Mouse (Mus musculus) lung, embryonic 15.5 days (tissue): Measurements from ENCODE around the gene Ypel1. TPM values are rescaled to one million over a fixed set of nuclear protein-coding genes. Genes with fewer than 3 reads are reported as not detected.
A peak's percentile ranks its signal among the peaks of the same experiment; 100 is the strongest.

Experiments
- ATAC-seq: fragments of 200-750 bp; cut with Nextera tagmentation; 2 replicates; pipeline ENCODE4 v1.8.0; 2017; ENCODE audit warnings: moderate number of reproducible peaks, borderline replicate concordance; ENCODE audit not compliant: low FRiP score, low TSS enrichment; ENCODE audit errors: extremely low read depth
- H3K27ac ChIP-seq: fragments of 300-500 bp; sonication (generic); 2 replicates; pipeline ENCODE4 v1.5.1; 2015; ENCODE audit warnings: moderate library complexity, mild to moderate bottlenecking, inconsistent platforms
- H3K27me3 ChIP-seq: fragments of 300-500 bp; sonication (generic); 2 replicates; pipeline ENCODE4 v1.6.1; 2015; ENCODE audit warnings: inconsistent platforms
- H3K36me3 ChIP-seq: fragments of 300-500 bp; sonication (generic); 2 replicates; pipeline ENCODE4 v1.6.1; 2015; ENCODE audit warnings: inconsistent platforms
- H3K4me1 ChIP-seq: fragments of 300-500 bp; sonication (generic); 2 replicates; pipeline ENCODE4 v1.6.1; 2015; ENCODE audit warnings: inconsistent platforms
- H3K4me2 ChIP-seq: fragments of 300-500 bp; sonication (generic); 2 replicates; pipeline ENCODE4 v1.6.1; 2015; ENCODE audit warnings: inconsistent platforms, mild to moderate bottlenecking, moderate library complexity
- H3K4me3 ChIP-seq: fragments of 300-500 bp; sonication (generic); 2 replicates; pipeline ENCODE4 v1.5.1; 2015; ENCODE audit warnings: mild to moderate bottlenecking, inconsistent platforms
- H3K9ac ChIP-seq: fragments of 300-500 bp; sonication (generic); 2 replicates; pipeline ENCODE4 v1.6.1; 2015; ENCODE audit warnings: inconsistent platforms
- H3K9me3 ChIP-seq: fragments of 300-500 bp; sonication (generic); 2 replicates; pipeline ENCODE4 v1.6.1; 2016; ENCODE audit warnings: inconsistent platforms
- WGBS: fragments of 180-500 bp; shearing (Covaris S2); methylation state at CpG from one replicate; pipeline ENCODE4 v1.1.7; 2015; 5-methylcytosine and 5-hydroxymethylcytosine counted together
- polyA plus RNA-seq: library from polyadenylated mRNA; unstranded; fragments of >200 nt; fragmentation: Nextera tagmentation; extraction: Ambion mirVana; gene quantifications from 2 replicates; pipeline ENCODE4 v1.2.1, GENCODE M21; 2015

Gene Ypel1
- polyA plus RNA-seq, 1 experiment from 2014 or later, result 26.7 TPM

GRCm38 (mm10) chr16:17088346-17088745 lies 18.9 kb downstream of the Ypel1 start:
- Histone ChIP-seq H3K9me3 (no peaks in the 10 kb centered on the region), H3K27me3 (no peaks in the 10 kb centered on the region), H3K27ac (no peak overlapping the region), H3K36me3 (peaks cover 95% of the 10 kb centered on the region), H3K9ac (no peak overlapping the region), H3K4me1 (no peaks in the 10 kb centered on the region), H3K4me2 (no peak overlapping the region), H3K4me3 (no peak overlapping the region)
- ATAC-seq, result no peak
- 73% methylated on average over 3 of the region's 3 CpGs for WGBS

GRCm38 (mm10) chr16:17096938-17097337 lies 27.4 kb downstream of the Ypel1 start:
- WGBS, result 90% methylated on average over 3 of the region's 3 CpGs
- H3K36me3 ChIP-seq, result peaks cover 79% of the 10 kb centered on the region
- H3K4me1 ChIP-seq, result no peaks in the 10 kb centered on the region
- no peaks in the 10 kb centered on the region for H3K9me3 ChIP-seq
- no peak overlapping the region for H3K27ac ChIP-seq
- H3K4me2 ChIP-seq, result no peak overlapping the region
- no peak overlapping the region for H3K4me3 ChIP-seq
- no peaks in the 10 kb centered on the region for H3K27me3 ChIP-seq
- H3K9ac ChIP-seq, result no peak overlapping the region
- no peak; the same call in 1 of the 2 replicates for ATAC-seq

GRCm38 (mm10) chr16:17102630-17103220 lies 33.2 kb downstream of the Ypel1 start:
- Histone ChIP-seq H3K27ac (peak overlapping the region; percentile 43; the same call in 1 of the 2 replicates), H3K36me3 (peaks cover 60% of the 10 kb centered on the region)
- 49% methylated on average over 7 of the region's 7 CpGs for WGBS

GRCm38 (mm10) chr16:17104600-17104999 lies 35.1 kb downstream of the Ypel1 start:
- 44% methylated on average over 4 of the region's 4 CpGs for WGBS
- ATAC-seq, result peak; percentile 77; the same call in 1 of the 2 replicates
- H3K36me3 ChIP-seq, result peaks cover 56% of the 10 kb centered on the region

More at GRCm38 (mm10) chr16:17102630-17103220, 33.2 kb downstream of the Ypel1 start:
- Histone ChIP-seq H3K4me2 (no peak overlapping the region), H3K9ac (no peak overlapping the region), H3K27me3 (no peaks in the 10 kb centered on the region), H3K4me3 (no peak overlapping the region), H3K9me3 (no peaks in the 10 kb centered on the region), H3K4me1 (peaks cover 24% of the 10 kb centered on the region)
- peak; percentile 48; the same call in 1 of the 2 replicates for ATAC-seq

GRCm38 (mm10) chr16:17110771-17111743 lies 41.6 kb downstream of the Ypel1 start, which contains the start of gene Ppil2:
Ppil2 (minus strand) TSS chr16:17111257.
- peak within 1 kb of the TSS; percentile 55 for H3K27ac ChIP-seq
- H3K9me3 ChIP-seq, result no peaks in the 10 kb centered on the region
- 8% methylated on average over 38 of the region's 38 CpGs for WGBS
- H3K4me3 ChIP-seq, result peak within 1 kb of the TSS; percentile 91
- H3K4me2 ChIP-seq, result peak within 1 kb of the TSS; percentile 67
- no peaks in the 10 kb centered on the region for H3K27me3 ChIP-seq
- peaks cover 32% of the 10 kb centered on the region for H3K36me3 ChIP-seq
- peak; percentile 87 for ATAC-seq
- peak within 1 kb of the TSS; percentile 77 for H3K9ac ChIP-seq
- H3K4me1 ChIP-seq, result peaks cover 14% of the 10 kb centered on the region

More at GRCm38 (mm10) chr16:17104600-17104999, 35.1 kb downstream of the Ypel1 start:
- H3K4me2 ChIP-seq, result no peak overlapping the region
- H3K27me3 ChIP-seq, result no peaks in the 10 kb centered on the region
- 0 out of 2 replicates have a peak overlapping the region, but pooled peaks have one; percentile 2 for H3K27ac ChIP-seq
- no peak overlapping the region for H3K4me3 ChIP-seq
- no peaks in the 10 kb centered on the region for H3K9me3 ChIP-seq
- no peak overlapping the region for H3K9ac ChIP-seq
- peaks cover 26% of the 10 kb centered on the region for H3K4me1 ChIP-seq

GRCm38 (mm10) chr16:17117309-17117799 lies 47.9 kb downstream of the Ypel1 start:
- Histone ChIP-seq H3K4me1 (no peaks in the 10 kb centered on the region), H3K4me2 (no peak overlapping the region), H3K9me3 (no peaks in the 10 kb centered on the region), H3K4me3 (no peak overlapping the region), H3K36me3 (peaks cover 18% of the 10 kb centered on the region), H3K9ac (no peak overlapping the region), H3K27ac (no peak overlapping the region), H3K27me3 (no peaks in the 10 kb centered on the region)
- no peak for ATAC-seq
- WGBS, result 85% methylated on average over 5 of the region's 5 CpGs

GRCm38 (mm10) chr16:17121569-17121968 lies 52.1 kb downstream of the Ypel1 start:
- Histone ChIP-seq H3K4me3 (no peak overlapping the region), H3K36me3 (peaks cover 10% of the 10 kb centered on the region; the same call in 1 of the 2 replicates), H3K4me1 (peaks cover 26% of the 10 kb centered on the region), H3K9ac (no peak overlapping the region), H3K9me3 (no peaks in the 10 kb centered on the region), H3K27ac (no peak overlapping the region), H3K4me2 (no peak overlapping the region), H3K27me3 (no peaks in the 10 kb centered on the region)
- no peak for ATAC-seq
- 81% methylated on average over 14 of the region's 14 CpGs for WGBS

- no peaks in the 10 kb centered on the region for H3K27me3 ChIP-seq
- H3K36me3 ChIP-seq, result peaks cover 5% of the 10 kb centered on the region; the same call in 1 of the 2 replicates
- peak overlapping the region; percentile 66 for H3K27ac ChIP-seq
- ATAC-seq, result no peak; the same call in 1 of the 2 replicates
- no peaks in the 10 kb centered on the region for H3K9me3 ChIP-seq
- peak overlapping the region; percentile 58 for H3K4me3 ChIP-seq
- peaks cover 26% of the 10 kb centered on the region for H3K4me1 ChIP-seq
- WGBS, result 2% methylated on average over 22 of the region's 22 CpGs
- H3K9ac ChIP-seq, result peak overlapping the region; percentile 59
- peak overlapping the region; percentile 90 for H3K4me2 ChIP-seq
Measured at GRCm38 (mm10) chr16:17124119-17124870, 54.8 kb downstream of the Ypel1 start.

GRCm38 (mm10) chr16:17124871-17125520 lies 55.5 kb downstream of the Ypel1 start, which contains the start of gene 2610318N02Rik:
2610318N02Rik (minus strand) TSS chr16:17125167.
- Histone ChIP-seq H3K4me1 (peaks cover 26% of the 10 kb centered on the region), H3K27me3 (no peaks in the 10 kb centered on the region), H3K9ac (peak within 1 kb of the TSS; percentile 59), H3K4me3 (peak within 1 kb of the TSS; percentile 58), H3K4me2 (peak within 1 kb of the TSS; percentile 90), H3K36me3 (peaks cover 5% of the 10 kb centered on the region; the same call in 1 of the 2 replicates), H3K9me3 (no peaks in the 10 kb centered on the region), H3K27ac (peak within 1 kb of the TSS; percentile 66)
- peak; percentile 93 for ATAC-seq
- WGBS, result under 1% methylated on average over 25 of the region's 25 CpGs

- H3K9me3 ChIP-seq, result no peaks in the 10 kb centered on the region
- H3K9ac ChIP-seq, result no peak overlapping the region
- no peaks in the 10 kb centered on the region for H3K27me3 ChIP-seq
- peaks cover 39% of the 10 kb centered on the region for H3K4me1 ChIP-seq
- H3K27ac ChIP-seq, result no peak overlapping the region
- H3K36me3 ChIP-seq, result peaks cover 4% of the 10 kb centered on the region; the same call in 1 of the 2 replicates
- H3K4me2 ChIP-seq, result no peak overlapping the region
- WGBS, result 100% methylated on average over 1 of the region's 1 CpGs
- no peak overlapping the region for H3K4me3 ChIP-seq
- no peak for ATAC-seq
Measured at GRCm38 (mm10) chr16:17127292-17127691, 57.8 kb downstream of the Ypel1 start.
